Mouse (Mus musculus) R1 (cell line): ENCODE data around the gene Gm13871.
"Not testable (repeated sequence)": the region's sequence is repeated elsewhere in the genome, so short reads cannot be mapped to it uniquely, and the experiment has no call there.

Source experiments
- DNase-seq: peaks from one replicate; pipeline ENCODE4 v3.0.0-alpha.2; 2018; ENCODE audit warnings: low read depth, low spot score

Gm13871 gene

GRCm38 (mm10) chr4:73905853-73906252 lies at the start of gene Gm13871:
Gm13871 (minus strand) TSS chr4:73905953.
- DNase-seq = not testable (repeated sequence)

- DNase-seq = no peak
These were observed 44.7 kb upstream of the Gm13871 start, which contains the start of gene 2310002L09Rik for GRCm38 (mm10) chr4:73950375-73950896. 2310002L09Rik (minus strand) TSS chr4:73950846.

GRCm38 (mm10) chr4:73920660-73921059 lies 14.9 kb upstream of the Gm13871 start, which contains the start of gene Gm11756:
Gm11756 (minus strand) TSS chr4:73920760.
- DNase-seq = not testable (repeated sequence)

DNA sequence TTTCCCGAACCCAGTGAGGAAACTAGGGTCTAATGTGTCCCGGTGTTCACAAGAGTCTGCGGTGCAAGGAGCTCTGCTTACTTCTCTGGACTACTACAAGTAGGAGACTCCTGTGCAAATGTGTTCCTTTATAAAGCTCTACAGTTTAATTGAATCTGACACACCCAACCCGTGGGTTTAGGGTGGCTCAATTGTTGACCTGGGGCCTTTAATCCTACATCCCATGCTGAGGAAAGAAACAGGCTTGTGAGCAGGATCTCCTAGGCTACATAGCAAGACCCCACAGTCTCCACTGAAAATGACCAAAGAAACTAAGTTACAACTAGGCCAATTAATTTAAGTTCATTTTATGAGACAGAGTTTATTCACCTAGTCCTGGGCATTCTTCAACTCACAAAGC lies 14.7 kb downstream of the Gm13871 start, which contains the start of gene Gm11757:
Gm11757 (minus strand) TSS at position 101 of the 400 bp plus-strand sequence.
- DNase-seq = not testable (repeated sequence)

DNA sequence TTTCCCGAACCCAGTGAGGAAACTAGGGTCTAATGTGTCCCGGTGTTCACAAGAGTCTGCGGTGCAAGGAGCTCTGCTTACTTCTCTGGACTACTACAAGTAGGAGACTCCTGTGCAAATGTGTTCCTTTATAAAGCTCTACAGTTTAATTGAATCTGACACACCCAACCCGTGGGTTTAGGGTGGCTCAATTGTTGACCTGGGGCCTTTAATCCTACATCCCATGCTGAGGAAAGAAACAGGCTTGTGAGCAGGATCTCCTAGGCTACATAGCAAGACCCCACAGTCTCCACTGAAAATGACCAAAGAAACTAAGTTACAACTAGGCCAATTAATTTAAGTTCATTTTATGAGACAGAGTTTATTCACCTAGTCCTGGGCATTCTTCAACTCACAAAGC lies 29.6 kb downstream of the Gm13871 start, which contains the start of gene Gm11758:
Gm11758 (minus strand) TSS at position 101 of the 400 bp plus-strand sequence.
- DNase-seq = not testable (repeated sequence)
